Mouse (Mus musculus) heart, embryonic 10.5 days (tissue): ENCODE measurements around the gene Klf16. TPM values are rescaled to one million over a fixed set of nuclear protein-coding genes. Genes with fewer than 3 reads are reported as not detected.
A peak's percentile ranks its signal among the peaks of the same experiment; 100 is the strongest.

ENCODE experiments used
- DNase-seq: peaks from one replicate; pipeline ENCODE4 v3.0.0-alpha.2; 2017; ENCODE audit warnings: low spot score
- H3K27ac ChIP-seq: fragments of 300-500 bp; sonication (generic); 2 replicates; pipeline ENCODE4 v1.5.1; 2016; ENCODE audit warnings: mild to moderate bottlenecking
- H3K27me3 ChIP-seq: fragments of 300-500 bp; sonication (generic); 2 replicates; pipeline ENCODE4 v1.6.1; 2016; ENCODE audit warnings: mild to moderate bottlenecking; ENCODE audit not compliant: poor library complexity, insufficient read depth, severe bottlenecking
- H3K36me3 ChIP-seq: fragments of 300-500 bp; sonication (generic); 2 replicates; pipeline ENCODE4 v1.6.1; 2016; ENCODE audit warnings: mild to moderate bottlenecking, moderate library complexity
- H3K4me1 ChIP-seq: fragments of 300-500 bp; sonication (generic); 2 replicates; pipeline ENCODE4 v1.6.1; 2016; ENCODE audit warnings: mild to moderate bottlenecking
- H3K4me3 ChIP-seq: fragments of 300-500 bp; sonication (generic); 2 replicates; pipeline ENCODE4 v1.5.1; 2016; ENCODE audit warnings: mild to moderate bottlenecking, moderate library complexity
- H3K9me3 ChIP-seq: fragments of 300-500 bp; sonication (generic); 2 replicates; pipeline ENCODE4 v1.6.1; 2016; ENCODE audit warnings: mild to moderate bottlenecking, moderate library complexity
- WGBS: fragments of 180-500 bp; shearing (Covaris S2); methylation state at CpG from one replicate; pipeline ENCODE4 v1.1.7; 2016; 5-methylcytosine and 5-hydroxymethylcytosine counted together
- polyA plus RNA-seq: library from polyadenylated mRNA; unstranded; fragments of >200 nt; fragmentation: Nextera tagmentation; extraction: Ambion mirVana; gene quantifications from 2 replicates; pipeline ENCODE4 v1.2.1, GENCODE M21; 2016

Klf16 gene
- polyA plus RNA-seq, 1 experiment from 2014 or later = 7.9 TPM

- H3K36me3 ChIP-seq = peaks cover 10% of the 10 kb centered on the region
- no peaks in the 10 kb centered on the region for H3K27me3 ChIP-seq
- H3K9me3 ChIP-seq = no peaks in the 10 kb centered on the region
- H3K27ac ChIP-seq = peak overlapping the region; percentile 92
- under 1% methylated on average over 29 of the region's 29 CpGs for WGBS
- H3K4me3 ChIP-seq = peak overlapping the region; percentile 88
- peak; percentile 94 for DNase-seq
- peaks cover 62% of the 10 kb centered on the region for H3K4me1 ChIP-seq
Observed at GRCm38 (mm10) chr10:80578131-80578750, 1.1 kb upstream of the Klf16 start.

- H3K27ac ChIP-seq = peak overlapping the region; percentile 92
- H3K27me3 ChIP-seq = no peaks in the 10 kb centered on the region
- H3K4me3 ChIP-seq = peak overlapping the region; percentile 88
- WGBS = under 1% methylated on average over 95 of the region's 96 CpGs
- no peaks in the 10 kb centered on the region for H3K36me3 ChIP-seq
- H3K9me3 ChIP-seq = no peaks in the 10 kb centered on the region
- H3K4me1 ChIP-seq = peaks cover 79% of the 10 kb centered on the region
- DNase-seq = no peak
Observed at GRCm38 (mm10) chr10:80576351-80577194, 548 bp downstream of the Klf16 start.

- H3K4me3 ChIP-seq = peak overlapping the region; percentile 88
- no peaks in the 10 kb centered on the region for H3K9me3 ChIP-seq
- H3K36me3 ChIP-seq = no peaks in the 10 kb centered on the region
- H3K4me1 ChIP-seq = peaks cover 85% of the 10 kb centered on the region
- H3K27ac ChIP-seq = peak overlapping the region; percentile 92
- no peak for DNase-seq
- 12% methylated on average over 17 of the region's 17 CpGs for whole genome bisulfite sequencing
- H3K27me3 ChIP-seq = no peaks in the 10 kb centered on the region
Observed at GRCm38 (mm10) chr10:80575925-80576324, 1.2 kb downstream of the Klf16 start.

- Histone ChIP-seq H3K36me3 (no peaks in the 10 kb centered on the region), H3K27ac (0 out of 2 replicates have a peak overlapping the region, but pooled peaks have one; percentile 30), H3K27me3 (no peaks in the 10 kb centered on the region), H3K4me3 (peak overlapping the region; percentile 88), H3K9me3 (no peaks in the 10 kb centered on the region), H3K4me1 (peaks cover 96% of the 10 kb centered on the region)
- 72% methylated on average over 3 of the region's 3 CpGs for WGBS
- DNase-seq = no peak
Observed at GRCm38 (mm10) chr10:80574896-80575295, 2.2 kb downstream of the Klf16 start.

- no peak for DNase-seq
- H3K36me3 ChIP-seq = peaks cover under 1% of the 10 kb centered on the region; the same call in 1 of the 2 replicates
- no peaks in the 10 kb centered on the region for H3K9me3 ChIP-seq
- H3K4me1 ChIP-seq = peaks cover 98% of the 10 kb centered on the region
- 55% methylated on average over 9 of the region's 9 CpGs for WGBS
- H3K4me3 ChIP-seq = 0 out of 2 replicates have a peak overlapping the region, but pooled peaks have one; percentile 13
- H3K27ac ChIP-seq = 0 out of 2 replicates have a peak overlapping the region, but pooled peaks have one; percentile 17
- no peaks in the 10 kb centered on the region for H3K27me3 ChIP-seq
Observed at GRCm38 (mm10) chr10:80573944-80574343, 3.2 kb downstream of the Klf16 start.

GRCm38 (mm10) chr10:80572477-80572876 lies 4.6 kb downstream of the Klf16 start:
- Histone ChIP-seq H3K9me3 (no peaks in the 10 kb centered on the region), H3K4me3 (no peak overlapping the region), H3K4me1 (peaks cover 92% of the 10 kb centered on the region), H3K36me3 (peaks cover 15% of the 10 kb centered on the region), H3K27ac (peak overlapping the region; percentile 83; the same call in 1 of the 2 replicates), H3K27me3 (no peaks in the 10 kb centered on the region)
- WGBS = 93% methylated on average over 2 of the region's 2 CpGs
- no peak for DNase-seq

GRCm38 (mm10) chr10:80570871-80571836 lies 6.0 kb downstream of the Klf16 start:
- no peaks in the 10 kb centered on the region for H3K27me3 ChIP-seq
- peak overlapping the region; percentile 83 for H3K27ac ChIP-seq
- WGBS = 22% methylated on average over 30 of the region's 30 CpGs

GRCm38 (mm10) chr10:80570419-80570818 lies 6.7 kb downstream of the Klf16 start:
- peak overlapping the region; percentile 47 for H3K4me3 ChIP-seq
- H3K36me3 ChIP-seq = peaks cover 18% of the 10 kb centered on the region
- peak overlapping the region; percentile 83 for H3K27ac ChIP-seq

More at GRCm38 (mm10) chr10:80570871-80571836, 6.0 kb downstream of the Klf16 start:
- no peak for DNase-seq
- Histone ChIP-seq H3K36me3 (peaks cover 18% of the 10 kb centered on the region), H3K9me3 (no peaks in the 10 kb centered on the region), H3K4me1 (peaks cover 88% of the 10 kb centered on the region), H3K4me3 (peak overlapping the region; percentile 47)

GRCm38 (mm10) chr10:80569664-80570066 lies 7.5 kb downstream of the Klf16 start:
- peaks cover 74% of the 10 kb centered on the region for H3K4me1 ChIP-seq
- 25% methylated on average over 10 of the region's 10 CpGs for WGBS
- DNase-seq = peak; percentile 93
- H3K9me3 ChIP-seq = no peaks in the 10 kb centered on the region
- peak overlapping the region; percentile 83 for H3K27ac ChIP-seq
- peaks cover 18% of the 10 kb centered on the region for H3K36me3 ChIP-seq
- H3K27me3 ChIP-seq = no peaks in the 10 kb centered on the region
- H3K4me3 ChIP-seq = peak overlapping the region; percentile 43

More at GRCm38 (mm10) chr10:80570419-80570818, 6.7 kb downstream of the Klf16 start:
- DNase-seq = no peak
- H3K4me1 ChIP-seq = peaks cover 81% of the 10 kb centered on the region
- 81% methylated on average over 10 of the region's 10 CpGs for WGBS
- no peaks in the 10 kb centered on the region for H3K9me3 ChIP-seq
- H3K27me3 ChIP-seq = no peaks in the 10 kb centered on the region

- H3K4me1 ChIP-seq = peaks cover 66% of the 10 kb centered on the region
- no peak overlapping the region for H3K27ac ChIP-seq
- no peak for DNase-seq
- H3K4me3 ChIP-seq = 0 out of 2 replicates have a peak overlapping the region, but pooled peaks have one; percentile 8
- H3K27me3 ChIP-seq = no peaks in the 10 kb centered on the region
- no peaks in the 10 kb centered on the region for H3K9me3 ChIP-seq
- peaks cover 18% of the 10 kb centered on the region for H3K36me3 ChIP-seq
- 95% methylated on average over 29 of the region's 29 CpGs for WGBS
Observed at GRCm38 (mm10) chr10:80568876-80569275, 8.2 kb downstream of the Klf16 start.

GRCm38 (mm10) chr10:80566375-80567092 lies 10.6 kb downstream of the Klf16 start:
- peak; percentile 91 for DNase-seq
- Histone ChIP-seq H3K27me3 (no peaks in the 10 kb centered on the region), H3K36me3 (peaks cover 18% of the 10 kb centered on the region), H3K27ac (no peak overlapping the region), H3K9me3 (no peaks in the 10 kb centered on the region), H3K4me3 (no peak overlapping the region), H3K4me1 (peaks cover 48% of the 10 kb centered on the region)
- 27% methylated on average over 17 of the region's 17 CpGs for WGBS
